Mouse (Mus musculus) regulatory T cell (primary cell): ENCODE measurements at regions not wholly inside any gene's neighbourhood (a gene's known extent, or its start where the extent isn't known, plus 50 kb on each side); places are given as distances from the start of the nearest gene placed in this dataset.

Source experiments
- in situ Hi-C: fragments of 300-600 bp; cut with MboI, MseI; formaldehyde crosslinking; loops from one replicate; pipeline ENCODE4 v1.15.1; 2025; ENCODE audit warnings: high pct_unique_total_duplicates

DNA sequence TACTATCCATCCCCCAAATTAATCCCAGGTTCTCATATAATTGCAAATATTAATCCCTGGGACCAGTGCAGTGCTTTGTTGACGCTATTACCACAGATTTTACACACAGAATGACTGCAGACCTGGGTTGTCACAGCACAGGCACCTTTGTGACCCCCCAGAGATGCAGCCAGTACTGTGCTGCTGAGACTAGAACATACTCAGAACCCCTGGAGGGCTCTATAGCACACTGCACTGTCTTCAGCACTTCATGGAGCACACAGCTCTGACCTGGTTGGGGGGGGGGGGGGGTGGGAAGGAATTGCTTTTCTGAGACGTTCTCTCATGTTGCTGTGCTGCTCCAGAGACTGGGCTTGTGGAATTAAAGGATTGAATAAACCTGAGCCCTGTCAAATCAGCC, 154.9 kb upstream of the Gm34302 start:
- in situ Hi-C loops: no loop called here

DNA sequence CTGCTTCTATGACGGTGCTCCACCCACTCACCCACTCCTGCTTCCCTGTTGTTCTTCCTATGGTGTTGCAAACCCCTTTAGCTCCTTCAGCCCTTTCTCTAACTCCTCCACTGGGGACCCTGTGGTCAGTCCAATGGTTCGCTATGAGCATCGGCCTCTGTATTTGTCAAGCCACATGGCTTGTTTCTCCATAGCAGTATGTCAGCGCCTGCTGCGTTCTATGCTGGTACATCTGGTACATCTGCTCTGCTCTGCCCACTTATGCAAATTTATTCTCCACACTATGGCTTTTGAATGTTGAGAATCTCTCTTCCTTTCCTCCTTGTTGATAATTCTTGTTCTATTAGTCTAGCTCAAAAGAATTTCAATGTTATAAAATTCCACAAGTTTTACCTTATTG, 154.2 kb upstream of the Gm34302 start:
- in situ Hi-C loops: no loop called here

DNA sequence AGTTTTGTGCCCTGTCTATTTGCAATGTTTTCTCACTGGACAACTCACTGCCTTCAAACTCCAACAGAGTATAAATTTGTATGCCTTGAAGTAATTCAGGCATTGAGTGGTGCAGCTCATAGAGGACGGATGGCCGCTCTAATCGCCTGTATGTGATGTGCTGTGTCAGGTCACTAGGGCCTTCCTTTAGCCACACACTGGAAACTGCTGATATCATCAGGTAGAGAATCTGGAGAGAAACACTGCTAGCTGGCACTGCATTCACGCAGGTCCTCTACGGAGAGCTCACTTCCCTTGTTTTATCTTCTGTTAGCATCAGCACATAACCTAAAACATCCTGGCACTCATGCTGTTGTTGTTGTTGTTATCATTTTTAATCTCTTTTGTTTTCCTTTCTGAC, 144.0 kb upstream of the Gm34302 start:
- in situ Hi-C loops: loop anchor here (10.0 kb wide), 1 partner anchor 727 kb away; no protein-coding TSS in a partner anchor

DNA sequence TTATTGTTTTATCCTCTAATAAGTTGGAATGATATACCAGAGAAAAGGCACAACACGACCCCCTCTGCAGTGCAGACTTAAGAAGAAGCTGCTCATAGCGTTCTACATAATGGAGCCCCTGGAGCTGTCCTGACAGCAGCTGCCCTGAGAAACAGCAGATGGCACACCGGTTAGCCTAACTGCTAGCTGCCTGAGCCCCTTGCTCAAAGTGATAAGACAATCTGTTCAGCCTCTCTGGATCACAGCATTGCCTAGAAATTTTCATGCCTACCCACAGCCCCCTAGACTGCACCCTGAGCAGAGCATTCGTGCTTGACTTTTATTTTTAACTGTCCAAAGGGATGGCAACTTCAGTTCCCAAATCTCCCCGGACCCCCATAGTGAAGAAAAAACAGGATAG, 132.4 kb upstream of the Gm34302 start:
- in situ Hi-C loops: no loop called here

DNA sequence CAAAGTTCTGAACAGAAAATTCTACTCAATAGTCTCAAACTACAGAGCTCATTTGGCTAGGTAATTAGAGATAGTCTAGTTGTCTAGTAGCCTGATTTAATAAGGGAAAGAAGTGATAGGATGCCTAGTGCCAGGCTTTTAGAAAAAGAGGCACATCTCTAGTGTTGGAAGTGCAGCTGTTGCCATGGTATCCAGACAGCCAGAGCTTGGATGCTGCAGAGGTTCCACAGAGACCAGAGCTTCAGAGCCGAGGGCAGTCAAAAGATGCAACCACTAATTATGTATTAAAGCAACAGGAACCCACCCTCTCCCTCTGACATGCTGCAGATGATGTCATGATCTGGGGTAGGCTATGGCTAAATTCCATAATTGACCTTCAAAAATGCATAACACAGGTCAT, 130.0 kb upstream of the Gm34302 start:
- in situ Hi-C loops: no loop called here

DNA sequence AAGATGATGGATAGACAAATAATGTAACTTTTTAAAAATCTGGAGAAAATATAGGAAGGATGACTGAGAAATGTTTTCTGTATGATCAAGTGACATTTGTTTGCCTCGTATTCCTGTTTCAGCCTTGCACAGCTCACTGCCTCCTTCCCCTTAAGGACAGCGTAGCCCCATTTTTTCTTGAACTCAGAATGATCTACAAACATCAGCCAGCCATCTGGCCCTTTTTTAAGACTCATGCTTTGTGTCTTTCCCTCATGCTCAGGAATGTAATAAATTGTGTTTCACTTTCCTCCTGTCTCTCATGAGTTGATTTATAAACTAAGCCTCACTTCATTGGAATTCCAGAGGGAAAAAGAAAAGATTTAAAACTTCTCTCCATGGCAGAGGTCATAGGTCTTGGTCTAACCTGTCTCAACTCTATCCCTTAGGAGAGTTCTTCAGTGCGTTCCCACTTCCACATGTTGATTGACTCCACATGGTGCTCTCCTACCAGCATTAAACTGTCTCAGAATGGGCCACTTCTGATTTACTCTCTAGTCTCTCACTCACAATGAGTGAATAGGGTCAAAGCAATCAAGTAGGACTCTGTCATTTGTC, 129.2 kb upstream of the Gm34302 start:
- in situ Hi-C loops: no loop called here

DNA sequence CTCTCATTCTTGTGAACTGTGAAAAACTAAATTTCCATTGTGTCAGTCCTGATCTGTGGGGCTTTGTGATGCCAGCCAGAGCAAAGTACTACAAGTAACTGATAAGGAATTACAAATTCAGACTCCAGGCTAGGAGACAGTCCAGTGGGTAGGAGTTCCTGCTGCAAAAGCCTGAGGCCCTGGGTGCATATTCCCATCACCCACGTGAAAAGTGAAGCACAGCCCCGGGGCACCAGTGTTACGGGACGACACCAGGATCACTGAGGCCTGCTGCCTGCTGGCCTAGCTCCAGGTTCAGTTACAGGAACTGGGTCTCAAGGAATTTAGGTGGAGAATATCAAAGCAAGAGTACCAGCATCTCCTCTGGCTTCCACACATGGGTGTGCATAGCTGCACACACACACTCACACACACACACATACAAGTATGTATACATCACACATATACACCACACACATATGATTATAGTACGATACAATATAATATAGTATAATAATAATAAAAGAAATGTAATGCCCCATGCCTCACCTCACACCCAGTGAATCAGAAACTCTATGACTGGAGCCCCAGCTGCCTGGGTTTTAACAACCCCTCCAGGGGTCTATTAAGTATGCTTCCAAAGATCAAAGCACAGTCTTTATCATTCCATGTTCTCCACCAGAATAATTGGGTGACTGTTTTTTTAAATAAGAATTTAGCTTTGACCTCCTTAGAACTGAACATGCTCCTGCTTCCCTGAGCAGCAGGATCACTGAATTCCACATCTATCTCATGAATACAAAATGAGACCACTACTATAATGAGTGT, 126.6 kb upstream of the Gm34302 start:
- in situ Hi-C loops: no loop called here

DNA sequence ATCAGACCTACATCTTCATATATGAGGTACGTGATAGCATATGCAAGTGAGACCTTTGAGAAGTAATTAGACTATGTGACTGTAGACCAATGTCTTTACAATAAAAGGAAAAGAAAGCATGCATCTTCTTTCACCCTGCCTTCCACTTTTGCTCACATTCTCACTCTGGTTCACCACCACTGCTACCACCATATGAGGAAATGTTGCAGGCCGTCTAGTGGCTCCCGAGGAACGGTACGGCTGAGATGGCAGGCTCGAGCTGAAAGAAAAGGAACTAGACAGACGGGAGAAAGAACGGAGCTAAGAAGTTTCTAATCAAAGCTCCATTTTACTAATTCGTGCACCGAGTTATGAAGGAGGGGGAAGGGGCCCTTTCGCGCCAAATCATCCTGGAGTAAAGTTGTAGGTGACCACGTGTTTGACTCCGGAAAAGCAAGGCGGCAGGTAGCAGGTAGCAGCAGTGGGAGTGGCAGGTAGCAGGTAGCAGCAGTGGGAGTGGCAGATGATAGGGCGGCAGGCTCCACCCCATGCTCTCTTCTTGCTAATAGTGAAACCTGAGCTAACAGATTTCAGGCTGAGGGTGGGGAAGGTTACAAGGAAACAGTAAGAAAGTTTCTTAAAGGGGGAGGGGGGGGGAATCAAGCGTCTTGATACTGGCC, 125.9 kb upstream of the Gm34302 start:
- in situ Hi-C loops: no loop called here

DNA sequence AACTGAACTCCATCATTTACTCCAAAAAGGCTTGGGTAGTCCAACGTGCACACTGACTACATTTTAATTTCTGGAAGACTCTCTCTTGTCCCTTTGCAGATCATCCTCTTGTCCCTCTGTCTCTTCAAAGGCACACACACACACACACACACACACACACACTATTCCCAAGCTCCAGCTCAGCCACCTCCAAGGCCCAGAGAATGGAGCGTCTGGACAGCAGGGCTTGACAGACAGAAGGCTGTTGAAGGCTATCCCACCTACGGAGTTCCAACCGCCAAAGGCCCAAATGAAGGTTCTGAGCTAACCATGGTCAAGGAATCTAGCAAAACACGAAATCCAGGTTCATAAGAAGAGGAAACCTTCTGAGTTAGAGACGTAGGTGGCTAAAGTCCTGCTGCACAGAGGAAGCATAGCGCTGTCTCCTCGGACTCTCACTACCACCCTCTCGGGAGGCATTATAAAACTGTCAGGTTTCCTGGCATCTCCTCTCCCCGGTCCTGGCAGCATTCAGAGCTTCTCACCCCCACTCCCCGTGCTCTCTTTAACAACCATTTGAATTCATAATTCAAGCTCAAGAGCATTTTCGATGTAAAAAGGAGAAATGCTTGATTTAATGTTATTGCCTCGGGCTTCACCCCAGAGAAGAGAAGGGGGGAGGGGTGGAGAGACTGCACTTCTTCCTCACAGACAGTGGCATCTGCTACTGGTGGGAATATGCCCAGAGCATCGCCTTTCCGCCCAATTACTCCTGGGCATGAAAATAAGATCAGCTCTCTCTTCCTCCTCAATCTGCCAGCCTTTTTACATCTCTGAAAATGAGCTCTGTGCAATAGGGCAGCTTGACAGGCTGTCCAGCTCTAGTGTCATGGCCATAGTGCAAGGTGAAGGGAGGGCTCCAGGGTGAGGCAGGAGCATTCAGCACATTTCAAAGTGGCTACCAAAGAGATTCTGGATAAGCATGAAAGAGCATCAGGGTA, 99.3 kb upstream of the Gm34302 start:
- in situ Hi-C loops: no loop called here

DNA sequence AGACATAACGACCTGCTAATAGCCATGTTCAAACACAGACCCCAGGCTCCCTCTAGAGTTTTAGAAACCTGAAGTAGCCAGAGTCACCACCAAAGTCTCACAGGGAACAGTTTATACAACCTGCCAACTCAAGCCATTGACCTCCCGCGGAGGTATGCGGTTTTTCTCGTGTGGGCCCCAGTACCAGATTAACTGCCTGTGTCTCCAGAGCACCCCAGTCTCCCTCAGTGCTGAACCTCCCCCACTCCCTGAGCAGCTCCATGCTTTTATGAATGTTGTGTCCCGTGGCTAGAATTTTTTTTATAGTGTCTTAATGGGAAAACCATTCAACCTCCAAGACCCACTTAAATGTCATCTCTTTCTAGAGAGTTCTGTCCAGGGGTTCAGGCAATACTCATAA, 98.5 kb upstream of the Gm34302 start:
- in situ Hi-C loops: no loop called here

DNA sequence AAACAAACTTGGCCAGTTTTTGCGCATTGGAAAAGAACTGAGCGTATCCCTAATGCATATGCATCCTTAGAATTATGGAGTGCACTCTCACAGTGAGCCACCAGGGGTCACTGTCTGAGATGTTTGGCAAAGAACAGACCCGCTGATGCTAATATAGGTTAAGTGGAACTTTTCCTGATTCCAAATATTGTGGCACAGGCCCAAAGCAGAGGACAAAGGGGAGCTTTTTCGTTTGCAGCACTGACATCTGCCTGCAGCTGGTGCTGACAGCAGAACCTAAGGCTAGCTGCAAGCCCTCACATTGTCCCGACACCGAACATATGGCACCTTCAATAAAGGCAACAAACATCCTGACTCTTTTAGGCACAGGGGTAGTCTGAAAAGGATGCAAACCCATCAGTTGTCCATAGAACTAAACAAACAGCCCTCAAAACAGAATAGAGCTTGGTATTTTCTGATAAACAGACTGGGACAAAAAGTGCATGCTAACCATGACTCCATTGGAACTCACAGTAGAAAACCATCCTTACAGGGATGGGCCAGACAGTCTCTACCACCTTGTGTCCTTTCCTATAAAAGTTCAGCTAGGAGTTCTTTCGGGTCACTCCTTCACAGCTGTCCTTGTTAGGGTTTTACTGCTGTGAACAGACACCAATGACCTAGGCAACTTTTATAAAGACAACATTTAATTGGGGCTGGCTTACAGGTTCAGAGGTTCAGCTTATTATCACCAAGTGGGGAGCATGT, 87.1 kb upstream of the Gm34302 start:
- in situ Hi-C loops: no loop called here

DNA sequence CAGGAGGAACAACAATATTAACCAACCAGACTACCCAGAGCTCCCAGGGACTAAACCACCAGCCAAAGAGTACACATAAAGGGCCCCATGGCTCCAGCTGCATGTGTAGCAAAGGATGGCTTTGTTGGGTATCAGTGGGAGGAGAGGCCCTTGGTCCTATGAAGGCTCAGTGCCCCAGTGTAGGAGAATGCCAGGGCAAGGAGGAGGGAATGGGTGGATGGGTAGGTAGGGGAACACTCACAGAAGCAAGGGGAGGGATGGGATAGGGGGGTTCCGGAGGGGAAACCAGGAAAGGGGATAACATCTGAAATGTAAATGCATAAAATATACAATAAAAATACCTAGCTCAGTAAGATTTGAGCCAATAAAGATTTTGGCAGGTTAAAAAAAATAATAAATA, 86.4 kb upstream of the Gm34302 start:
- in situ Hi-C loops: no loop called here

DNA sequence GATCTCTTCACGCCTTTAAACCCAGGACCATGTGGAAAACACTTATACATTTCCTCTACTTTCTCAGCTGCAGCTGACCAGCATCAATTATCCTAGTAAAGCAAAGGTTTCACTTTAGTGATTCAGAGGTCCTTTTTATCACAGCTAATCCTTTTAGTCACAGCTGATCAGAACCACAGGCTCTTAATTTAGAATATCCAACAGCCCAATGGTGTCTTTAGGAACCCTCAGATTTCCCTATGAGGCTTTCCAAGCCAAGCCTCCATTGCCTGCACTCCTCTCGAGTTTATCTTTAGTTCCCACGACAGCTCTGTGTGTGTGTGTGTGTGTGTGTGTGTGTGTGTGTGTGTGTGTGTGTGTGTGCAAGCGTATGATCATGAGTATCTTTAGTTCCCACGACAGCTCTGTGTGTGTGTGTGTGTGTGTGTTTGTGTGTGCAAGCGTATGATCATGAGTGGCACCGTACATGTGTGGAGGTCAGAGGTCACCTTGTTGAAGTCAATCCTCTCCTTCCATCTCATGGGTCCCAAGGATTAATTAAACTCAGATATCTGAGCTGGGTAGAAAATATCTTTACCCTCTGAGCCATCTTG, 85.4 kb upstream of the Gm34302 start:
- in situ Hi-C loops: no loop called here

DNA sequence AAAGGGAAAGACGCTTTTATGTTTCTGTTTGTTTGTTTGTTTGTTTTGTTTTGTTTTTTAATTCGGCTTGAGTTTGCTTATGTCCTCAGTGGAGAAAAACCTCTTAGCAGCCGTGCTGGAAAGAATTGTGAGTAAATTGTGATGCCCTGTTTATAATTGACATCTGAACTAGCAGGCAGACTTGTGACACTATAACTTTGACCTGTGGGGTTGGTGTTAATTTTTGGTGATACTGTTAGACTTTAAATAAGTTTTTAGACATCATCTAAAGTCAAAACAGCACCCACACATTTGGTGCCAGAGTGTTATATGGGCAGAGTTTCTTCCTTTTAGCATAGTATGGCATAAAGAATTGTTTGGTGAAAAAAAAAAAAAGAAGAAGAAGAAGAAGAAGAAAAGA, 84.0 kb upstream of the Gm34302 start:
- in situ Hi-C loops: no loop called here

DNA sequence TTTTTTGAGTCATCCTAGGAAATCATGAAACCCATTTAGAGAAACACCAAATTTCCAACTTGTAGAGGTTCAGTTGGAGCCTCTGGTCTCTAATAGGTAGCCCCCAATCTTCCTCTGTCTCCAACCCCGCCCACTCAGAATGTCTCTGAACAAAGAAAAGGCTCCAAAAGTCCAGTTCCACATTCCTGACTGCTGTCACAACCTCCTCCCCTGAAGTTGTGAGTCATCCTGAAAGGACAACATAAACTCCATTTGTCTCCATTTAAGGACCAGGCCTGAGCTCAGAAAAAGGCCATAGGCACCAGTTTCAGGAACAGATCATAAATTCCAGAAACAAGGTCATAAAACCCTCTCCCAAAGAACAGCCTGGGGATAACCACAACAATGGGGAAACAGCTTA, 79.4 kb upstream of the Gm34302 start:
- in situ Hi-C loops: no loop called here

DNA sequence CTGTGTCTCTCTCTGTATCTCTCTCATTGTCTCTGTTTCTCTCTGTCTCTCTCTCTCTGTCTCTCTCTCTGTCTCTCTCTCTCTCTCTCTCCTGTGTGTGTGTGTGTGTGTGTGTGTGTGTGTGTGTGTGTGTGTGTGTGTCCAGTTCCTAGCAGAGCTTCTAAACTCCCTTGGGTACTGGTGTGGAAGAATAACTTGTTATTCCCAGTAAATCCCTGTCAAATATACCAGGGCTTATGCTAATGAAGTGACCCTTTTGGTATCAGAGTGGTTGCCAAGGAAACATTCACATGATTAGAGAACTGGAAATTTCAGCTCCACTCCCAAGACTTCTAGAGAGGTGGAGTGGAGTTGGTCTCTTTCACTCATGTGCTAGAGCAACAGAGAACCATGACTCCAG, 78.9 kb upstream of the Gm34302 start:
- in situ Hi-C loops: no loop called here

DNA sequence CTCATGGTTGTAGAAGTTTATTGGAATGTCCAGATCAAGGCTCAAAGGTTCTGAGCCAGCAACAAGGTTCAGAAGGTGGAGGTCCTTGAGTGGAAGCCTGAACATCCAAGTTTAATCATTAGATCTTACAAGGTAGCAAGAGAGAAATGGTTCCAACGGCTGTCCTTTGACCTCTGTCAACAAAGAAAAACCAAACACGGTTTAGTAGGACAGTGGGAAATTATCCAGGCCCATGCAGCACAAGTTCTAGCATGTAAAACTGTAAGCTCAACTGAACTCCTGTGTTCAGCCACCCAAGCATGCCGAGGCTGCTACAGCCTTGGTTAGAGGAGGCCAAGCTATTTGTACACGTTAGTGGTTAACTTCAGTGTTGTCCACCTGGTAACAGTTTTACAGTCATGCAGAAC, 77.1 kb upstream of the Gm34302 start:
- in situ Hi-C loops: no loop called here

DNA sequence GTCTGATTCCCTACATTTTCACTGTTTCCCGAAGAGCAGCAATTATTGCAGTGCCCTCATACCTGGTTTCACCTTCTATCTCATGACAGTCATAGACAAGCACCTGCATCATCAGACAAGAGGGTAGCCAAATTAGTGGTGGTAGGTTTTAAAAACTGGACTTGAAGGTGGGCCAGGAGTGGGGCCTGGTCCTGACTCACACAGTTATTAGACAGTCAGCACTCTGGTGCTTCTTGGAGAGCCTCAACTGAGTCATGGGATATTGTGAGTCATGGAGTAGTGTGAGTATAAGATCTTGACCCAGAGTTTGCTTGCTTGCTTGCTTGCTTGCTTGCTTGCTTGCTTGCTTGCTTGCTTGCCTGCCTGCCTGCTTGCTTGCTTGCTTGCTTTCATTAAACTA, 73.1 kb upstream of the Gm34302 start:
- in situ Hi-C loops: no loop called here

DNA sequence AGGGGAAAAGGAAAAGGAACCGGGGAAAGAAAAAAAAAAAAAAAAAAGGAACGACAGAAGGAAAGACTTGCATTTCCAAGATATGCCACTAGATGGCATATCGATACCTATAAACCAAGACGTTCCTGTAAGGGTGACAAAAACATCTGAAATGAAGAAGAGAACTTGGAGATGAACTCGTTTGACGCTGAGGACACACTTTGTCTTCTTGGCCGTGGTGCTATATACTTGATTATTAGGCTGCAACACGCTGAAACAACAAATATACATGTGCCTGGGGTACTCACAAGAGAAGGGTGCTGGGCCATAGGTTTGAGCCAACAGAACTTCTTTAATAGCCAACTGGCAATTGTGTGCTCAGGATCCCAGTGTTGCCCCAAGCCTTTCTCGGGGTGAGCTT, 71.2 kb upstream of the Gm34302 start:
- in situ Hi-C loops: no loop called here

DNA sequence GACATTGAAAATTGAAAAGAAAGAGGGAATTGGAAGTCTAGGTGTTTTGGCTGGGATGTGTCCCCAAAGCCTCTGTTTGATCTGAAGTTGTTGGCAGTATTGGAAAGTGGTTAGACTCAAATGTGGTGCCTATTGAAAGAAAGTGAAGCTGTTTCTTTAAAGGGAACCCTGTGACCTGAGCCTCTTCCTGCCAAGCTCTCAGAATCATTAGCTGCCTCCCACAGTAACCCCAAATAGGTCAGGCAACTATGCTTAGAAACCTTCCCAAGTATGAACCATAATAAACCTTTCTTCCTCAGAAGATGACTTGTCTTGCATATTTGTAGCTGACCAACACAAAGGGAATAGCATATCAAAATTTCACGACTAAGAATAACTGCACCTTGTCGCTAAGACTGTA, 69.7 kb upstream of the Gm34302 start:
- in situ Hi-C loops: no loop called here

DNA sequence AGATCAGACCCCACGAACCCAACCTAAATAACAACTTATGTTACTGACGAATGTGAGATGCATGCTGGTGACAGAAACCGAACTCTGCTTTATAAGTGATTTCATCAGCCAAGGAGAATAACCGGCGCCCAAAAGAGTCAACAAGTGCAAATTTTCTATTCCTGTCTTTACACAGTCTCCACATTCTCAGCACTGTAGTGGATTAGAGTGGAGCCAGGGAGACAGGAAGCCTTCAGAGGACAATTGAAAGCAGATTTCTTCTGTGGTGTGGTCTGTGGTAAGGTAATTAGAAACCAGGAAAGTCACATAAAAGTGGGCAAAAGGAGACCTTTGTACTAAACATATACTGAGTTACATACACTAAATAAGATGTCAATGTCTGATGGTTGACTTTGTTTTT, 68.0 kb upstream of the Gm34302 start:
- in situ Hi-C loops: no loop called here
